Comparison of ENCODE assay signal across 16 mouse cellular contexts in the genomic region with DNA sequence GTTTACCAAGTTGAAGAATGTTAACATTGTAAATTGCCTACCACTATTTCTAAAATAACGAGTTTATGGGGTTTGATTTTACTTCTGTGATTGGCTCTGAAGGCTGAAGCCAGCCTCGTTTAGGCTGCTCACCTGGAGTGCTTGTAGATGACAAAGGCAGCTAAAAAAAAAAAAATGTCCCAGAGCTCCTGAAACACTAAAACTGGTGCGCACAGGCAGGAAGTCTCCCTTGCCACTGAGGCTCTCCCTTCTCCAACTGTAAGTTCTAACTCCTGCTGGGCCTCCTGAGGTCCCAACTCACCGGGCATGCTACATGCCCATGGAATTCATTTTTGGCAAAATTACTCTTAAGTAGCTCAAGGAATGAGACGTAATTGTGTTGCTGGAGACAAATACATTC. TPM values are rescaled to one million over a fixed set of nuclear protein-coding genes. Genes with fewer than 3 reads are reported as not detected.
DNase-seq lines count a peak whose midpoint lies in the region; ATAC-seq and TF ChIP-seq lines count a peak whose summit lies in the region.
"Had no signal": no experiment of that assay in that cellular context is flagged by ENCODE, and none has a peak within 500 bp of the region (broad histone marks: within the 10 kb centered on the region; RNA-seq: fewer than 3 reads in every experiment).

No protein-coding gene starts in this region.

- 0 out of 2 replicates have a peak overlapping the region, but pooled peaks have one; percentile 0 for H3K4me2 ChIP-seq in hindbrain, embryonic 15.5 days
- H3K4me2 ChIP-seq in hindbrain, embryonic 12.5 days (replicated peaks), result no peak overlapping the region
- H3K4me2 ChIP-seq in lung, embryonic 16.5 days (ENCODE audit: low read depth, low read length), result no peak overlapping the region
- H3K4me2 ChIP-seq in midbrain, postnatal 0 days (ENCODE audit: low read depth, low read length, poor library complexity, severe bottlenecking), result no peak overlapping the region
- H3K4me2 ChIP-seq: liver, embryonic 12.5 days had no signal

- 0 out of 2 replicates have a peak overlapping the region, but pooled peaks have one; percentile 34 for H3K27ac ChIP-seq in hindbrain, embryonic 15.5 days (replicated peaks)
- no peak overlapping the region for H3K27ac ChIP-seq in hindbrain, embryonic 12.5 days
- H3K27ac ChIP-seq in lung, embryonic 16.5 days (ENCODE audit: low read length), result peak overlapping the region; percentile 15; the same call in 1 of the 2 replicates
- H3K27ac ChIP-seq in ES-E14 (ENCODE audit: insufficient read depth, low read depth, low read length, poor library complexity, severe bottlenecking), result no peak overlapping the region
- 0 out of 2 replicates have a peak overlapping the region, but pooled peaks have one; percentile 7 for H3K27ac ChIP-seq in midbrain, postnatal 0 days (ENCODE audit: low read depth, low read length)
- H3K27ac ChIP-seq in left cerebral cortex, adult 2 months, result no peak overlapping the region
- H3K27ac ChIP-seq: heart, adult 2 months; liver, embryonic 12.5 days had no signal

- H3K4me3 ChIP-seq in hindbrain, embryonic 15.5 days, result no peak overlapping the region
- H3K4me3 ChIP-seq in hindbrain, embryonic 12.5 days, result no peak overlapping the region
- H3K4me3 ChIP-seq in lung, embryonic 16.5 days (ENCODE audit: low read length), result no peak overlapping the region
- H3K4me3 ChIP-seq in ES-E14 (ENCODE audit: insufficient read depth in 1 of 2, low read depth in 1 of 2, low read length in 2 of 2, poor library complexity in 1 of 2, severe bottlenecking in 1 of 2), result no peak overlapping the region
- no peak overlapping the region for H3K4me3 ChIP-seq in midbrain, postnatal 0 days (ENCODE audit: low read depth, low read length)
- no peak overlapping the region for H3K4me3 ChIP-seq in left cerebral cortex, adult 2 months
- H3K4me3 ChIP-seq: heart, adult 2 months; liver, embryonic 12.5 days had no signal

- DNase-seq in lung, postnatal 4 days, result no peak
- no peak for DNase-seq in ES-E14 (ENCODE audit: low read depth, low spot score)
- DNase-seq in midbrain, postnatal 0 days (ENCODE audit: low spot score), result no peak
- DNase-seq in left cerebral cortex, adult 2 months (ENCODE audit: extremely low spot score in 1 of 2, low spot score in 2 of 2), result no peak
- DNase-seq: adrenal gland, postnatal 14 days; cerebellum, adult 8-10 months; gastrocnemius, postnatal 10 days; heart, adult 2 months; heart, postnatal 10 days; kidney, adult 18-20 months; kidney, postnatal 36 days; left cerebral cortex, postnatal 4 days had no signal

- intact Hi-C loops in left cerebral cortex, adult 2 months (cut with DNase I), result no loop called here

- H3K4me1 ChIP-seq in hindbrain, embryonic 15.5 days (replicated peaks), result peaks cover 19% of the 10 kb centered on the region
- peaks cover 7% of the 10 kb centered on the region; the same call in 1 of the 2 replicates for H3K4me1 ChIP-seq in hindbrain, embryonic 12.5 days
- H3K4me1 ChIP-seq in lung, embryonic 16.5 days (replicated peaks; ENCODE audit: control insufficient read depth, insufficient read depth, low read length), result peaks cover 8% of the 10 kb centered on the region
- H3K4me1 ChIP-seq in ES-E14 (ENCODE audit: control insufficient read depth in 2 of 2, insufficient read depth in 2 of 2, low read length in 2 of 2, poor library complexity in 1 of 2), result peaks cover 3 to 6% of the 10 kb centered on the region in 2 experiments; a peak in 2 of 4 replicates
- no peaks in the 10 kb centered on the region; the same call in 1 of the 2 replicates for H3K4me1 ChIP-seq in midbrain, postnatal 0 days (ENCODE audit: insufficient read depth, low read length)

- 64% methylated on average over 5 of the region's 5 CpGs for WGBS in hindbrain, embryonic 15.5 days
- 77% methylated on average over 5 of the region's 5 CpGs for WGBS in hindbrain, embryonic 12.5 days
- WGBS in lung, embryonic 16.5 days, result 44% methylated on average over 5 of the region's 5 CpGs
- 45% methylated on average over 5 of the region's 5 CpGs for WGBS in midbrain, postnatal 0 days

- H3K36me3 ChIP-seq in hindbrain, embryonic 15.5 days, result peaks cover 4% of the 10 kb centered on the region; the same call in 1 of the 2 replicates
- H3K36me3 ChIP-seq in hindbrain, embryonic 12.5 days, result peaks cover 15% of the 10 kb centered on the region
- H3K36me3 ChIP-seq in lung, embryonic 16.5 days (ENCODE audit: control insufficient read depth, insufficient read depth, low read length), result peaks cover 12% of the 10 kb centered on the region; the same call in 1 of the 2 replicates
- peaks cover 26% of the 10 kb centered on the region for H3K36me3 ChIP-seq in ES-E14 (ENCODE audit: control insufficient read depth, insufficient read depth, low read length, poor library complexity, severe bottlenecking)
- H3K36me3 ChIP-seq in midbrain, postnatal 0 days (ENCODE audit: insufficient read depth, low read length), result peaks cover 4% of the 10 kb centered on the region

- TF ChIP-seq CTCF in midbrain, postnatal 0 days (IDR thresholded peaks at IDR 0.05), result no peak
- no peak for TF ChIP-seq CTCF in left cerebral cortex, adult 2 months (IDR thresholded peaks at IDR 0.05)

- H3K9me3 ChIP-seq in hindbrain, embryonic 15.5 days, result no peaks in the 10 kb centered on the region
- no peaks in the 10 kb centered on the region for H3K9me3 ChIP-seq in hindbrain, embryonic 12.5 days (replicated peaks)
- H3K9me3 ChIP-seq in lung, embryonic 16.5 days (ENCODE audit: control insufficient read depth, low read length), result no peaks in the 10 kb centered on the region
- H3K9me3 ChIP-seq in ES-E14 (ENCODE audit: control insufficient read depth, insufficient read depth, low read depth, low read length), result no peaks in the 10 kb centered on the region
- no peaks in the 10 kb centered on the region for H3K9me3 ChIP-seq in midbrain, postnatal 0 days (ENCODE audit: low read length)
- H3K9me3 ChIP-seq: liver, embryonic 12.5 days had no signal

- H3K27me3 ChIP-seq in hindbrain, embryonic 15.5 days, result no peaks in the 10 kb centered on the region
- no peaks in the 10 kb centered on the region for H3K27me3 ChIP-seq in hindbrain, embryonic 12.5 days
- H3K27me3 ChIP-seq in lung, embryonic 16.5 days (ENCODE audit: control insufficient read depth, insufficient read depth, low read depth, low read length), result no peaks in the 10 kb centered on the region
- no peaks in the 10 kb centered on the region for H3K27me3 ChIP-seq in midbrain, postnatal 0 days (ENCODE audit: insufficient read depth, low read length)
- H3K27me3 ChIP-seq: liver, embryonic 12.5 days had no signal

- ATAC-seq in hindbrain, embryonic 15.5 days (ENCODE audit: low FRiP score, low read depth), result no peak
- ATAC-seq in hindbrain, embryonic 12.5 days (ENCODE audit: low FRiP score), result no peak
- ATAC-seq in lung, embryonic 16.5 days (ENCODE audit: low read depth), result no peak
- no peak for ATAC-seq in midbrain, postnatal 0 days (ENCODE audit: low FRiP score)
- ATAC-seq: liver, embryonic 12.5 days had no signal

- in situ Hi-C loops in ES-E14 (cut with MboI; ENCODE audit: low sequenced_read_pairs in 2 of 2, unreplicated experiment in 2 of 2), result no loop called here

- H3K9ac ChIP-seq in hindbrain, embryonic 15.5 days, result no peak overlapping the region
- H3K9ac ChIP-seq in hindbrain, embryonic 12.5 days, result no peak overlapping the region
- H3K9ac ChIP-seq in lung, embryonic 16.5 days (ENCODE audit: low read length), result no peak overlapping the region
- no peak overlapping the region for H3K9ac ChIP-seq in ES-E14 (ENCODE audit: insufficient read depth, low read depth, low read length, poor library complexity, severe bottlenecking)
- no peak overlapping the region for H3K9ac ChIP-seq in midbrain, postnatal 0 days (replicated peaks; ENCODE audit: low read length, poor library complexity, severe bottlenecking)
- H3K9ac ChIP-seq: liver, embryonic 12.5 days had no signal

TF ChIP-seq in ES-E14, 5 proteins besides CTCF, POLR2A, EP300 and RAD21:
- 0 out of 2 replicates have a peak, but pooled peaks have one; percentile 8 for TF ChIP-seq ZNF384 (IDR thresholded peaks at IDR 0.05; ENCODE audit: low read depth, low read length)
- TF ChIP-seq CHD2 (IDR thresholded peaks at IDR 0.05; ENCODE audit: low read depth, low read length), result no peak
- TF ChIP-seq ZC3H11A (IDR thresholded peaks at IDR 0.05; ENCODE audit: borderline replicate concordance, low read depth, low read length), result no peak
- TF ChIP-seq MAFK (IDR thresholded peaks at IDR 0.05; ENCODE audit: insufficient read depth, low read depth, low read length), result no peak
TF ChIP-seq in ES-E14: peak in this region for 1.

RNA-seq across cellular contexts. Expression of a gene that starts 28.9 kb away (rescaled TPM):
- 54.4 and 61.4 TPM in 2 replicates for polyA plus RNA-seq in hindbrain, embryonic 15.5 days (2015; fragmentation: Nextera tagmentation; extraction: Ambion mirVana)
- 96.9 and 99.5 TPM in 2 replicates for polyA plus RNA-seq in hindbrain, embryonic 12.5 days (2016; fragmentation: Nextera tagmentation; extraction: Ambion mirVana)
- 172 and 191 TPM in 2 replicates for polyA plus RNA-seq in lung, embryonic 16.5 days (2015; fragmentation: Nextera tagmentation; extraction: Ambion mirVana)
- total RNA-seq in ES-E14 (2012; rRNA removed), result 193 and 317 TPM in 2 replicates
- total RNA-seq in midbrain, postnatal 0 days (2014; rRNA removed), result 35.9 and 47.6 TPM in 2 replicates
- 43.8 TPM in 2 replicates for polyA plus RNA-seq in midbrain, postnatal 0 days (2015; fragmentation: Nextera tagmentation; extraction: Ambion mirVana)
- total RNA-seq in left cerebral cortex, adult 2 months (2021), result 10 to 100 TPM; 41.9 to 42.3 TPM

RNA-seq across cellular contexts. Expression of a gene that starts 29.0 kb away (rescaled TPM):
- 15.6 and 16.8 TPM in 2 replicates for polyA plus RNA-seq in hindbrain, embryonic 15.5 days (2015; fragmentation: Nextera tagmentation; extraction: Ambion mirVana)
- polyA plus RNA-seq in hindbrain, embryonic 12.5 days (2016; fragmentation: Nextera tagmentation; extraction: Ambion mirVana), result 13.4 and 17.3 TPM in 2 replicates
- 14.1 and 16.9 TPM in 2 replicates for polyA plus RNA-seq in lung, embryonic 16.5 days (2015; fragmentation: Nextera tagmentation; extraction: Ambion mirVana)
- 27.0 and 28.3 TPM in 2 replicates for total RNA-seq in ES-E14 (2012; rRNA removed)
- total RNA-seq in midbrain, postnatal 0 days (2014; rRNA removed), result 11.0 and 16.7 TPM in 2 replicates
- 15.2 and 16.8 TPM in 2 replicates for polyA plus RNA-seq in midbrain, postnatal 0 days (2015; fragmentation: Nextera tagmentation; extraction: Ambion mirVana)
- 10 to 100 TPM; 15.0 to 16.5 TPM for total RNA-seq in left cerebral cortex, adult 2 months (2021)

Comparison
In these comparisons a context has a peak if more than half of its experiments do, and no peak if none do; other contexts are left out.
1. H3K27ac ChIP-seq: peak in hindbrain, embryonic 15.5 days (single experiment), lung, embryonic 16.5 days (single experiment) and midbrain, postnatal 0 days (single experiment); none in hindbrain, embryonic 12.5 days (single experiment), ES-E14 (single experiment) and left cerebral cortex, adult 2 months (single experiment).